Mouse (Mus musculus) liver, embryonic 14.5 days (tissue): Measurements from ENCODE around the gene Slc25a48. TPM values are rescaled to one million over a fixed set of nuclear protein-coding genes. Genes with fewer than 3 reads are reported as not detected.

Experiments used
- ATAC-seq: fragments of 200-750 bp; cut with Nextera tagmentation; 2 replicates; pipeline ENCODE4 v1.8.0; 2017; ENCODE audit warnings: moderate number of reproducible peaks, mild to moderate bottlenecking, moderate library complexity; ENCODE audit not compliant: insufficient read depth
- DNase-seq, 3 experiments: peaks; one replicate each; pipeline ENCODE4 v3.0.0-alpha.2; 2012 to 2013; ENCODE audit warnings: low read depth in 3 of 3, low spot score in 3 of 3
- H3K27ac ChIP-seq: fragments of 300-500 bp; sonication (generic); 2 replicates; pipeline ENCODE4 v1.5.1; 2014; ENCODE audit warnings: moderate library complexity, mild to moderate bottlenecking, control low read depth, inconsistent platforms
- H3K27me3 ChIP-seq: fragments of 300-500 bp; sonication (generic); 2 replicates; pipeline ENCODE4 v1.6.1; 2014; ENCODE audit warnings: mild to moderate bottlenecking, low read length, moderate library complexity; ENCODE audit not compliant: control insufficient read depth, insufficient read depth
- H3K36me3 ChIP-seq: fragments of 300-500 bp; sonication (generic); replicated peaks from 2 replicates; pipeline ENCODE4 v1.6.1; 2014; ENCODE audit warnings: low read depth; ENCODE audit not compliant: control insufficient read depth, insufficient read depth
- H3K4me1 ChIP-seq, 2 experiments: fragments of 200-500 bp in 1 of 2; fragments of 300-500 bp in 1 of 2; sonication (generic) in 1 of 2; replicated peaks; 2 replicates each; pipeline ENCODE4 v1.6.1; 2012 to 2014; ENCODE audit warnings: antibody characterized with exemption in 1 of 2, inconsistent platforms in 1 of 2, low read length in 1 of 2; ENCODE audit not compliant: control insufficient read depth in 2 of 2, insufficient read depth in 2 of 2
- H3K4me2 ChIP-seq: fragments of 300-500 bp; sonication (generic); 2 replicates; pipeline ENCODE4 v1.6.1; 2014; ENCODE audit warnings: low read depth, mild to moderate bottlenecking, control low read depth, moderate library complexity
- H3K4me3 ChIP-seq, 2 experiments: fragments of 200-500 bp in 1 of 2; fragments of 300-500 bp in 1 of 2; sonication (generic) in 1 of 2; 2 replicates each; pipeline ENCODE4 v1.5.1; 2012 to 2014; ENCODE audit warnings: low read depth in 2 of 2, low read length in 2 of 2, mild to moderate bottlenecking in 2 of 2, control low read depth in 1 of 2, inconsistent platforms in 1 of 2, moderate library complexity in 1 of 2; ENCODE audit not compliant: insufficient read depth in 1 of 2
- H3K9ac ChIP-seq: fragments of 300-500 bp; sonication (generic); replicated peaks from 2 replicates; pipeline ENCODE4 v1.6.1; 2014; ENCODE audit warnings: mild to moderate bottlenecking, control low read depth, moderate library complexity
- H3K9me3 ChIP-seq: fragments of 300-500 bp; sonication (generic); 2 replicates; pipeline ENCODE4 v1.6.1; 2016; ENCODE audit warnings: low read length, mixed read lengths; ENCODE audit not compliant: control insufficient read depth
- CTCF ChIP-seq: IDR thresholded peaks from 2 replicates; pipeline ENCODE4 v1.5.1; 2016; ENCODE audit warnings: antibody characterized with exemption, low read depth, control low read depth
- EP300 ChIP-seq: IDR thresholded peaks from 2 replicates; pipeline ENCODE4 v1.6.1; 2016; ENCODE audit warnings: antibody characterized with exemption, low read depth
- WGBS: fragments of 180-500 bp; shearing (Covaris S2); extraction: QIAGEN DNeasy Blood & Tissue Kit; methylation state at CpG from one replicate; pipeline ENCODE4 v1.1.7; 2014; ENCODE audit not compliant: insufficient replicate concordance; 5-methylcytosine and 5-hydroxymethylcytosine counted together
- polyA plus RNA-seq, 2 experiments: library from polyadenylated mRNA; depleted of rRNA in 1 of 2; stranded (reverse) in 1 of 2; unstranded in 1 of 2; fragments of >200 nt; fragmentation: Nextera tagmentation in 1 of 2; extraction: Ambion mirVana in 1 of 2; gene quantifications; 2 replicates each; pipeline versions ENCODE4 v1.2.1 to v1.2.3; 2012 to 2014

The Slc25a48 gene
- polyA plus RNA-seq, 2 experiments, result 0.63 to 0.67 TPM

DNA sequence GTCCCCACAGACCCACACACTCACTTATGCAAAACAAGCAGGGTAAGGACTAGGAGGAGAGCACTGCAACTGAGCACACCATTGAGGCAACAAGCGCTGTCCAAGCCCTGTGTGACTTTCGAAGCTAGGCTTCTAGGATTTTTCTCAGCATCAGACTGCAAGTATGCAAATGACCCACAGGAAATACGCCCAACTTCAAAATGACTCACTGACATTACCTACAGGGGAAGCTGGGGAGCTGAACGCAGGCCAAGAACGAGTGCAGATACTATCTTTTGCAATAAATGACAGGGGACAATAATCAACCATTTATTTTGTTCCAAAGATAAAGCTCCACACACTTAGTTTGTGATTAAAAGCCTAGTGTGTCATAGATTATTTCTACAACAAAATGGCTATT is 49.9 kb downstream of the Slc25a48 start:
- ATAC-seq, result no peak
- Histone ChIP-seq H3K4me2 (no peak overlapping the region), H3K9ac (no peak overlapping the region), H3K27ac (no peak overlapping the region), H3K27me3 (no peaks in the 10 kb centered on the region), H3K9me3 (no peaks in the 10 kb centered on the region), H3K4me1 (no peaks in the 10 kb centered on the region), H3K4me3 (no peak overlapping the region), H3K36me3 (no peaks in the 10 kb centered on the region)
- no peak for TF ChIP-seq EP300
- TF ChIP-seq CTCF, result no peak
- no peak for DNase-seq
- 44% methylated on average over 5 of the region's 5 CpGs for WGBS

DNA sequence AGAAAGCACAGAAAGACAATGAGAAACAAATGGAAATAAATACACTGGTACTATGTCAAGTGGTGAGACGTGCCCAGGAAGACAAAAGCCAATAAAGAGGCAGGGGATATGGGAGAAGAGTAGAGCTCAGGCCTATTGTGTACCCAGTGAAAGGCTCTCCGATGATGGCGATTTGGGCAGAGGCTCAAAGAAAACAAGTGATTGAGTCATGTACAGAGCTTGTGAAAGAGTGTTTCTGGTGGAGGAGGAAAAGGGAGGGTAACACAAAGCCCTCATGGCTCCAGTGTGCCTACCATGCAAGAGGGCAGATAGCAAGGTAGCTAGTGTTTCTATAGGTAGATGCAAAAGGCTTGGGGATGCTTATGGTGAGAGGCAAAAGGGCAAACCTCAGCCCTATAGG is 56.3 kb downstream of the Slc25a48 start:
- no peak overlapping the region for H3K27ac ChIP-seq
- no peaks in the 10 kb centered on the region for H3K4me1 ChIP-seq
- DNase-seq (no peak), ATAC-seq (no peak)
- H3K9me3 ChIP-seq, result no peaks in the 10 kb centered on the region
- no peaks in the 10 kb centered on the region for H3K36me3 ChIP-seq
- WGBS, result 48% methylated on average over 3 of the region's 3 CpGs
- no peak overlapping the region for H3K4me2 ChIP-seq
- TF ChIP-seq CTCF, result no peak
- TF ChIP-seq EP300, result no peak
- H3K27me3 ChIP-seq, result no peaks in the 10 kb centered on the region
- no peak overlapping the region for H3K4me3 ChIP-seq
- no peak overlapping the region for H3K9ac ChIP-seq

DNA sequence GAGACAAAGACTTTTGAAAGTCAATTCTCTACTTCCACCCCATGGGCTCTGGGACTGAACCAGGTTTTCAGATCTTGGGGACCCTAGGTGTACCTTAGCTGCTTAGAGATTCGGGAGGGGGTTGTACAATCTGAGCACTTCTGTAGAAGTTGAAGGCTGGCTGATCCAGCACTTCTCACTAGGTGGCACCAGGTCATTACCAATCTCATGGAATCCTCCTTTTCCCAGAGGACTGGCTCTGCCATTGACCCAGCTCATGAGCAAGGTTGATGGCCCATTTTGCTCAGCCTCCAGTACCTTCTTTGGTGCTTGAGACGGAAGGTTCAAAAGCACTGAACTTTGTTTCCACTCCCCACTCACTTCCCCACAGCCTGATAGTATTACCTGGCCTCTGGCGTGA is 62.0 kb downstream of the Slc25a48 start:
- H3K4me1 ChIP-seq, result no peaks in the 10 kb centered on the region

DNA sequence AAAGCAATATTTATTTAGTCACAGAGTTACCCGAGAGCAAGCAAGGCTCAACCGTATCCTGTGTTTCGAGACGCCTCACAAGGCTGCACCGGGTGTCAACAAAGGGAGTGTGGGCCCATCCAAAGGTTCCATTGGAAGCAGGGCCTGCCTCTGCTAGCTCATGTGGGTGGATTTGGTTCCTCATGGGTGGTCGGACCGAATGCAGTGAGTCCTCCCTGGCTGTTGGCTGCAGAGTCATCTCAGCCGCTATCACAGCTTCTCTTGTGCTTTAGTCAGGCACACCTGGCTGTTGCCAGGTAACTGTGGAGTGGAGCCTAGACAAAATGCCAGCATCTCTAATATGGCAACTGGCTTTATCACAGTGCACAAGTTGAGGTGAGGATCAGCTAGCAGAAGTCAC is 62.5 kb downstream of the Slc25a48 start:
- ATAC-seq (no peak), DNase-seq (no peak)
- H3K27me3 ChIP-seq, result no peaks in the 10 kb centered on the region
- H3K4me2 ChIP-seq, result no peak overlapping the region
- whole genome bisulfite sequencing, result 67% methylated on average over 8 of the region's 8 CpGs
- H3K4me3 ChIP-seq, result no peak overlapping the region
- no peaks in the 10 kb centered on the region for H3K9me3 ChIP-seq
- H3K4me1 ChIP-seq, result no peaks in the 10 kb centered on the region
- H3K36me3 ChIP-seq, result no peaks in the 10 kb centered on the region
- H3K9ac ChIP-seq, result no peak overlapping the region
- no peak overlapping the region for H3K27ac ChIP-seq
- TF ChIP-seq CTCF (no peak), EP300 (no peak)

More for the DNA sequence above, 62.0 kb downstream of the Slc25a48 start:
- Histone ChIP-seq H3K4me2 (no peak overlapping the region), H3K9ac (no peak overlapping the region), H3K27ac (no peak overlapping the region), H3K9me3 (no peaks in the 10 kb centered on the region), H3K4me3 (no peak overlapping the region), H3K27me3 (no peaks in the 10 kb centered on the region), H3K36me3 (no peaks in the 10 kb centered on the region)
- ATAC-seq, result no peak
- TF ChIP-seq EP300 (no peak), CTCF (no peak)
- WGBS, result 55% methylated on average over 3 of the region's 3 CpGs
- DNase-seq, result no peak

DNA sequence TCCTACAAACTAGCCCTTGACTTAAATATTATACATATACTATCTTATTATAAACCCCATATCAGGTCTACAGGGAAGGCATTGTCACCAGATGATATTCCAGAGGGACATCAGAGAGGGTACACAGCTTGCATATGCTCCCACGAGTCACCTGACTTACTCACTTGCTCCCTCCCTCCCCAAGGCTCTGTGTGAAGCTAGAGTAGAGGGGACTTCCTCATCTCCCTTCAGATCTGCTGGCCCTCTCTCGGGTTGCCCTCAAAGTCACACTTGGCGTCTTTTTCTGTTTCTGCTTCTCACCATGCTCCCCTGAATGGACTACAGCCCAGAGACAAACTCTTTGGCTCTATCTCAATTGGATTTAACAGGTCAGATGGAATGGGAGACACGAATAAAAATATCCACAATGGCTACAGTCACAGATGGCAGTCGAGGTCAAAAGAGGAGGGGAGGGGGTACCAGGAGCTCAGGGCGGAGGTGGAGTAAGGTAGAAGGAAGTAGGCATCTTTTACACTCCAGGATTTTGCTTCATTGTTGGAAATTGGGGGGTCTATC is 63.8 kb downstream of the Slc25a48 start:
- Histone ChIP-seq H3K4me2 (no peak overlapping the region), H3K27me3 (no peaks in the 10 kb centered on the region), H3K4me3 (no peak overlapping the region), H3K9me3 (no peaks in the 10 kb centered on the region), H3K9ac (no peak overlapping the region), H3K36me3 (no peaks in the 10 kb centered on the region), H3K4me1 (no peaks in the 10 kb centered on the region), H3K27ac (no peak overlapping the region)
- WGBS, result 31% methylated on average over 6 of the region's 6 CpGs
- DNase-seq (no peak), ATAC-seq (no peak)
- no peak for TF ChIP-seq CTCF
- TF ChIP-seq EP300, result no peak
